Mouse (Mus musculus): ENCODE data around the gene Susd4.

DNA sequence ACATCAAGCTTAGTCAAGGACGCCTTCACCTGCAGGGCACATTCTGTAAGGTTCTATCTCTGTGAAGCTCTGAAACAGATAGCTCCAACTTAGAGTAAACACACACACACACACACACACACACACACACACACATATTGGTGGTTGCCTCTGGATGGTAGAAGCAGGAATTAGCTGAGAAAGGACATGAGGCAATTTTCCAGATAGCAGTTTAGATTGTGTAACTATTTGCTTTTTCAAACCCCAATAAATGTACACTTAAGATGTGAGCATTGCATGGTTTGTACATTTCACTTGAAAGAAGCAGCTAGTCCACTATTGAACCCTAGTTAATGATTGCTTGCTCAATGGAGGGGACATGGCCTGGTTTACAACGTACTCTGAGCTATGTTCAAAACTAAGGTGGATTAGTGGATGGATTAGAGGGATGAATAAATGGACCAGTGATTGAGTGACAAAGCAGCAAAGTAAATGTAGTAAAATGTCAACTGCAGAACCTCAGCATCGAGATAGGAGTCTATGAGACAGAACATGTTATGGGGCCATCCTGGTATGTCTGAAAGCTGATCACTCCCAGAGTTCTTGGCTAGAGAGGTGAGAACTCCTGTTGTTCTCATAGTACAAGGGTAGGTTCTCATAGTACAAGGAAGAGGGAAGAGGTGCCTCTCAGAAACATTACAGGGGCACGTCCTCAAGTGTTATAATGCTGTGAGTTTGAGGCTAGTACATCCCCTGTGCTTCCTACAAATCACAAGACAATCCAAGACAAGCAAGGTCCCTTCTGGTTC is 150.7 kb downstream of the Susd4 start:
- TF ChIP-seq GATA1 (IDR thresholded peaks at IDR 0.05; ENCODE audit: low read length) (no peak), TAL1 (IDR thresholded peaks at IDR 0.05; ENCODE audit: low read length) (no peak)

Measured in erythroblast, embryonic 14.5 days (primary cell).